8 mouse cellular contexts compared by ENCODE assay signal in genomic region chr9:99568023-99568346, GRCm38 (mm10). TPM values are rescaled to one million over a fixed set of nuclear protein-coding genes. Genes with fewer than 3 reads are reported as not detected.
DNase-seq lines count a peak whose midpoint lies in the region; ATAC-seq and TF ChIP-seq lines count a peak whose summit lies in the region.

No protein-coding gene starts in this region.

- peak; percentile 52 for ATAC-seq in Patski
- peak; percentile 69 for ATAC-seq in forebrain, embryonic 15.5 days (replicated peaks)

- 2% methylated on average over 15 of the region's 15 CpGs for whole genome bisulfite sequencing in forebrain, embryonic 15.5 days

- POLR2A ChIA-PET in Patski (lab: Charles Lee) = no interaction called here

- H3K4me3 ChIP-seq in layer of hippocampus, adult 2 months = peak overlapping the region; percentile 80
- H3K4me3 ChIP-seq in forebrain, embryonic 15.5 days = peak overlapping the region; percentile 88

- CTCF ChIA-PET in Patski (lab: Charles Lee) = no interaction called here

- peak overlapping the region; percentile 91 for H3K9ac ChIP-seq in forebrain, embryonic 15.5 days (replicated peaks)

- in situ Hi-C loops in Patski (cut with MboI; ENCODE audit: low pct_unique_long_range_greater_than_20kb) = no loop called here

- TF ChIP-seq CTCF in layer of hippocampus, adult 2 months (conservative IDR thresholded peaks at IDR 0.05) = no peak
- TF ChIP-seq CTCF in Patski (IDR thresholded peaks at IDR 0.05) = no peak

- peak overlapping the region; percentile 76 for H3K4me2 ChIP-seq in forebrain, embryonic 15.5 days (replicated peaks)

- H3K9me3 ChIP-seq in forebrain, embryonic 15.5 days = no peaks in the 10 kb centered on the region

- H3K36me3 ChIP-seq in forebrain, embryonic 15.5 days = no peaks in the 10 kb centered on the region

- no peaks in the 10 kb centered on the region for H3K27me3 ChIP-seq in Patski
- peaks cover 4% of the 10 kb centered on the region; the same call in 1 of the 2 replicates for H3K27me3 ChIP-seq in forebrain, embryonic 15.5 days

- H3K27ac ChIP-seq in layer of hippocampus, adult 2 months = peak overlapping the region; percentile 100
- peak overlapping the region; percentile 96 for H3K27ac ChIP-seq in forebrain, embryonic 15.5 days (replicated peaks)

- H3K4me1 ChIP-seq in forebrain, embryonic 15.5 days = peaks cover 21% of the 10 kb centered on the region

- DNase-seq in layer of hippocampus, adult 2 months (ENCODE audit: low spot score in 2 of 2) = no peak
- no peak for DNase-seq in layer of hippocampus, adult 18-20 months (ENCODE audit: low spot score in 2 of 2)
- DNase-seq in Patski (ENCODE audit: low read depth, low spot score) = no peak
- DNase-seq in lung, postnatal 36 days = peak; percentile 7
- DNase-seq in testis, postnatal 14 days (ENCODE audit: low spot score) = peak; percentile 65
- no peak for DNase-seq in kidney, postnatal 25 days
- no peak for DNase-seq in adrenal gland, postnatal 4 days (ENCODE audit: low spot score in 2 of 2)

RNA-seq across cellular contexts. Expression of gene Armc8, which starts 0.7 kb away (rescaled TPM):
- total RNA-seq in layer of hippocampus, adult 2 months (2021) = 10 to 100 TPM; 57.8 to 58.0 TPM
- total RNA-seq in layer of hippocampus, adult 18-20 months (2021) = 10 to 100 TPM; 53.6 to 55.1 TPM
- 22.6 TPM for polyA plus RNA-seq in Patski (2021)
- polyA plus RNA-seq in forebrain, embryonic 15.5 days (2015; fragmentation: Nextera tagmentation; extraction: Ambion mirVana) = 59.9 and 60.2 TPM in 2 replicates
- total RNA-seq in adrenal gland, postnatal 4 days (2021) = 10 to 100 TPM; 34.3 to 38.9 TPM

RNA-seq across cellular contexts. Expression of gene Dbr1, which starts 7.6 kb away (rescaled TPM):
- total RNA-seq in layer of hippocampus, adult 2 months (2021) = 10 to 100 TPM; 12.5 to 16.1 TPM
- total RNA-seq in layer of hippocampus, adult 18-20 months (2021) = 10 to 100 TPM; 12.4 to 15.9 TPM
- 18.6 TPM for polyA plus RNA-seq in Patski (2021)
- polyA plus RNA-seq in forebrain, embryonic 15.5 days (2015; fragmentation: Nextera tagmentation; extraction: Ambion mirVana) = 28.9 and 31.6 TPM in 2 replicates
- 10 to 100 TPM; 18.8 to 21.2 TPM for total RNA-seq in adrenal gland, postnatal 4 days (2021)

RNA-seq across cellular contexts. Expression of gene A4gnt, which starts 44.3 kb away (rescaled TPM):
- total RNA-seq in layer of hippocampus, adult 2 months (2021) = under 1 TPM in 1 of 2 experiments, not detected in 1; 0.12 TPM
- not detected for total RNA-seq in layer of hippocampus, adult 18-20 months (2021)
- polyA plus RNA-seq in Patski (2021) = not detected
- polyA plus RNA-seq in forebrain, embryonic 15.5 days (2015; fragmentation: Nextera tagmentation; extraction: Ambion mirVana) = not detected in 2 replicates
- under 1 TPM in 1 of 2 experiments, not detected in 1; 0.20 TPM for total RNA-seq in adrenal gland, postnatal 4 days (2021)

Comparison
In these comparisons a context has a peak if more than half of its experiments do, and no peak if none do; other contexts are left out.
1. DNase-seq: peak in lung, postnatal 36 days (single experiment) and testis, postnatal 14 days (single experiment); none in layer of hippocampus, adult 2 months (0 of 2), layer of hippocampus, adult 18-20 months (0 of 2), Patski (single experiment), kidney, postnatal 25 days (0 of 2) and adrenal gland, postnatal 4 days (0 of 2).